Mouse (Mus musculus): ENCODE results near the gene Mtln.

Gene Mtln

GRCm38 (mm10) chr2:127754113-127754512, 38.2 kb downstream of the Mtln start:
- no peak for DNase-seq (ENCODE audit: low read depth, low spot score)

- no peak for DNase-seq (ENCODE audit: low read depth, low spot score)
These were observed 40.3 kb downstream of the Mtln start for GRCm38 (mm10) chr2:127751849-127752610.

DNA sequence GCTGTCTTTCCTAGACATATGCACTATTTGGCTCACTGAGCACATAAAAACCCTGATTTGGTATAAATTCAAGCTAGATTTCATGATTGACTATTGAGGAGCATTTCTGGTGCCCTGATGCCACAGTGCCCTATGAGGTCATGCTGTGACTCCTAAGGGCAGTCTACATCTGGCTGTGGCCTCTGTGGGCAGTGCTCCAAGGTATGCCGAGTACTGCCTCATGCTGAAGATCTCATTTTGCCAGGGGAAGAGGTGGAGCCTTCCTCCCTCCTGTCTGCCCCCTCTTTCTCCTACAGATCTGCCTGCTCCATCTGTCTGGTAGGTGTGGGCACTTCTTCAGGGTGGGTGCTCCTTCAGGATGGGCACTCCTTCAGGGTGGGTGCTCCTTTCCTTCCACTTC, 42.9 kb downstream of the Mtln start:
- DNase-seq (ENCODE audit: low read depth, low spot score) = no peak

DNA sequence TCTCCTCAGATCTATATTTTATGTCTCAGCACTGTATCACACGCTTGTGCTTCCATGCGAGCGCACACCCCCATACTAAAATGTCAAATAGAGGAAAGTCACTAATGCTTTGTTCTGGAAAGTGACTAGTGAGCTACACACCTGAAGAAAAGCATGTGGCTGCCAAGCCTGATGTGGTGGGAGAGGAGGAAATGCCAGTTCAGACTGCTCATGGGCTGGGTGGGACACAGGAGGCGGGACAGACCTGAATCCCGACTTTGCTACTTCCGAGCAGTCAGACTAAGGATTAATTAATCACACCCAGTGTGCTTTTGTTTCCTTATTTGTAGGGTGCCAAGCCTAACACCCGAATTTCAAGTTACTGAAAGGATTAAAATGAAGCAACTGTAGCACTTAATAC, 44.0 kb downstream of the Mtln start:
- no peak for DNase-seq (ENCODE audit: low read depth, low spot score)

DNA sequence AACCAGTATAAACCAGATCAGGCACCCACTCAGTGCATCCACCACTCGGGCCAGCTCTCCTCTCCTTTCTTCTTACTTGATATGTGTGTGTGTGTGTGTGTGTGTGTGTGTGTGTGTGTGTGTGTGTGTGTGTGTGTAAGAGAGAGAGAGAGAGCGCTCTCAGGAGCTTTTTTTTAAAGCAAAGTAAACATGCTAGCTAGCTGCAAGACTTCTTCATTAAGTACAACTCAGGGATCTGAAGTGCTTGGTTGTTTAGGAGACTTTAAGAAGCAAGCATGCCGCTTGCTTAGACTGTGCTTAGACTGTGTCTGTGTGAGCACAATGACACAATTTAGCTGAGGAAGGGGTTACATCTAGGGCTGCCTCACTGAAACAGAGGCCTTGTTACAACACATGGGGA, 49.7 kb downstream of the Mtln start:
- DNase-seq (ENCODE audit: low read depth, low spot score) = no peak
